Mouse (Mus musculus): Measurements from ENCODE around the gene Aldh4a1. TPM values are rescaled to one million over a fixed set of nuclear protein-coding genes. Genes with fewer than 3 reads are reported as not detected.
A peak's percentile ranks its signal among the peaks of the same experiment; 100 is the strongest.

Gene Aldh4a1
- polyA plus RNA-seq, 1 experiment: 12.0 TPM

GRCm38 (mm10) chr4:139683728-139684638 is 61.3 kb downstream of the Aldh4a1 start:
- no peaks in the 10 kb centered on the region for H3K36me3 ChIP-seq (ENCODE audit: control insufficient read depth, insufficient read depth)
- H3K4me3 ChIP-seq: no peak overlapping the region
- no peak overlapping the region for H3K4me2 ChIP-seq (ENCODE audit: low read depth)
- no peaks in the 10 kb centered on the region for H3K27me3 ChIP-seq (ENCODE audit: control insufficient read depth, insufficient read depth, insufficient read length)
- no peaks in the 10 kb centered on the region for H3K79me2 ChIP-seq (ENCODE audit: control insufficient read depth, insufficient read depth)
- no peak for TF ChIP-seq CEBPB (IDR thresholded peaks at IDR 0.05; ENCODE audit: insufficient read depth, poor library complexity, severe bottlenecking)
- TF ChIP-seq MYOD1 (IDR thresholded peaks at IDR 0.05; ENCODE audit: control insufficient read depth in 1 of 3, insufficient read length in 2 of 3, low read depth in 2 of 3): no peak
- no peak overlapping the region for H3ac ChIP-seq (ENCODE audit: control insufficient read depth, insufficient read length)

- H3K36me3 ChIP-seq (ENCODE audit: control insufficient read depth, insufficient read depth): no peaks in the 10 kb centered on the region
- no peak overlapping the region for H3K4me2 ChIP-seq (ENCODE audit: low read depth)
- no peak for TF ChIP-seq MAX (IDR thresholded peaks at IDR 0.05; ENCODE audit: low read depth)
- no peak for TF ChIP-seq MYOD1 (IDR thresholded peaks at IDR 0.05; ENCODE audit: control insufficient read depth in 1 of 3, insufficient read length in 2 of 3, low read depth in 2 of 3)
- no peak for TF ChIP-seq TCF3 (IDR thresholded peaks at IDR 0.05; ENCODE audit: insufficient read length, low read depth)
- no peak for TF ChIP-seq CEBPB (IDR thresholded peaks at IDR 0.05; ENCODE audit: insufficient read depth, poor library complexity, severe bottlenecking)
- H3K4me3 ChIP-seq: no peak overlapping the region
- no peak overlapping the region for H3ac ChIP-seq (ENCODE audit: control insufficient read depth, insufficient read length)
- H3K27me3 ChIP-seq (ENCODE audit: control insufficient read depth, insufficient read depth, insufficient read length): no peaks in the 10 kb centered on the region
- H3K79me2 ChIP-seq (ENCODE audit: control insufficient read depth, insufficient read depth): no peaks in the 10 kb centered on the region
These were observed 62.0 kb downstream of the Aldh4a1 start for GRCm38 (mm10) chr4:139684639-139685017.

- TF ChIP-seq TCF12 (IDR thresholded peaks at IDR 0.05; ENCODE audit: insufficient read depth, poor library complexity, severe bottlenecking) (no peak), MYOG (IDR thresholded peaks at IDR 0.05; ENCODE audit: control insufficient read depth in 1 of 3, insufficient read depth in 1 of 3, insufficient read length in 2 of 3, low read depth in 2 of 3) (no peak)
These were observed 65.4 kb downstream of the Aldh4a1 start for GRCm38 (mm10) chr4:139688058-139688457.

GRCm38 (mm10) chr4:139689627-139690269 is 67.1 kb downstream of the Aldh4a1 start:
- no peak overlapping the region for H3ac ChIP-seq (ENCODE audit: control insufficient read depth, insufficient read length)
- no peaks in the 10 kb centered on the region for H3K36me3 ChIP-seq (ENCODE audit: control insufficient read depth, insufficient read depth)
- peak overlapping the region; percentile 51 for H3K4me2 ChIP-seq (ENCODE audit: low read depth)
- H3K4me3 ChIP-seq: no peak overlapping the region
- no peaks in the 10 kb centered on the region for H3K79me2 ChIP-seq (ENCODE audit: control insufficient read depth, insufficient read depth)
- TF ChIP-seq MYOD1 (IDR thresholded peaks at IDR 0.05; ENCODE audit: control insufficient read depth in 1 of 3, insufficient read length in 2 of 3, low read depth in 2 of 3): peak in 2 of 3 experiments; percentile 90 to 92
- peak in 2 of 3 experiments; percentile 7 to 61 for TF ChIP-seq MYOG (IDR thresholded peaks at IDR 0.05; ENCODE audit: control insufficient read depth in 1 of 3, insufficient read depth in 1 of 3, insufficient read length in 2 of 3, low read depth in 2 of 3)
- no peak for TF ChIP-seq TCF12 (IDR thresholded peaks at IDR 0.05; ENCODE audit: insufficient read depth, poor library complexity, severe bottlenecking)
- no peaks in the 10 kb centered on the region for H3K27me3 ChIP-seq (ENCODE audit: control insufficient read depth, insufficient read depth, insufficient read length)

More at GRCm38 (mm10) chr4:139688058-139688457, 65.4 kb downstream of the Aldh4a1 start:
- H3K36me3 ChIP-seq (ENCODE audit: control insufficient read depth, insufficient read depth): no peaks in the 10 kb centered on the region
- H3K27me3 ChIP-seq (ENCODE audit: control insufficient read depth, insufficient read depth, insufficient read length): no peaks in the 10 kb centered on the region
- H3K79me2 ChIP-seq (ENCODE audit: control insufficient read depth, insufficient read depth): no peaks in the 10 kb centered on the region
- no peak overlapping the region for H3K4me2 ChIP-seq (ENCODE audit: low read depth)
- H3ac ChIP-seq (ENCODE audit: control insufficient read depth, insufficient read length): no peak overlapping the region
- no peak overlapping the region for H3K4me3 ChIP-seq

- no peaks in the 10 kb centered on the region for H3K79me2 ChIP-seq (ENCODE audit: control insufficient read depth, insufficient read depth)
- TF ChIP-seq SRF (IDR thresholded peaks at IDR 0.05; ENCODE audit: control insufficient read depth, insufficient read length, low read depth) (no peak), USF1 (IDR thresholded peaks at IDR 0.05; ENCODE audit: low read depth) (no peak), TCF12 (IDR thresholded peaks at IDR 0.05; ENCODE audit: insufficient read depth, poor library complexity, severe bottlenecking) (no peak), POLR2AphosphoS2 (IDR thresholded peaks at IDR 0.05; ENCODE audit: insufficient read length, low read depth) (no peak), MYOG (IDR thresholded peaks at IDR 0.05; ENCODE audit: control insufficient read depth in 1 of 3, insufficient read depth in 1 of 3, insufficient read length in 2 of 3, low read depth in 2 of 3) (no peak), CEBPB (IDR thresholded peaks at IDR 0.05; ENCODE audit: insufficient read depth, poor library complexity, severe bottlenecking) (no peak), MAX (IDR thresholded peaks at IDR 0.05; ENCODE audit: low read depth) (no peak), REST (IDR thresholded peaks at IDR 0.05; ENCODE audit: insufficient read depth, insufficient read length) (no peak), MYOD1 (IDR thresholded peaks at IDR 0.05; ENCODE audit: control insufficient read depth in 1 of 3, insufficient read length in 2 of 3, low read depth in 2 of 3) (no peak)
- no peak overlapping the region for H3ac ChIP-seq (ENCODE audit: control insufficient read depth, insufficient read length)
- H3K27me3 ChIP-seq (ENCODE audit: control insufficient read depth, insufficient read depth, insufficient read length): no peaks in the 10 kb centered on the region
- H3K36me3 ChIP-seq (ENCODE audit: control insufficient read depth, insufficient read depth): no peaks in the 10 kb centered on the region
- no peak overlapping the region for H3K4me3 ChIP-seq
- H3K4me2 ChIP-seq (ENCODE audit: low read depth): no peak overlapping the region
These were observed 70.6 kb downstream of the Aldh4a1 start for GRCm38 (mm10) chr4:139693315-139693714.
